Mouse (Mus musculus): ENCODE measurements around the gene Adam15.

Adam15 gene

GRCm38 (mm10) chr3:89300071-89300470 is 49.7 kb downstream of the Adam15 start:
- DNase-seq (ENCODE audit: low read depth, low spot score) = no peak

- peak; percentile 56 for DNase-seq (ENCODE audit: low read depth, low spot score)
These were observed 50.3 kb downstream of the Adam15 start for GRCm38 (mm10) chr3:89299499-89299898.

- no peak for DNase-seq (ENCODE audit: low read depth, low spot score)
These were observed 50.9 kb downstream of the Adam15 start for GRCm38 (mm10) chr3:89298908-89299307.

- no peak for DNase-seq (ENCODE audit: low read depth, low spot score)
These were observed 52.9 kb downstream of the Adam15 start for GRCm38 (mm10) chr3:89296761-89297396.

- no peak for DNase-seq (ENCODE audit: low read depth, low spot score)
These were observed 54.0 kb downstream of the Adam15 start for GRCm38 (mm10) chr3:89295685-89296230.

- DNase-seq (ENCODE audit: low read depth, low spot score) = no peak
These were observed 55.6 kb downstream of the Adam15 start for GRCm38 (mm10) chr3:89294195-89294594.

GRCm38 (mm10) chr3:89293247-89293918 is 56.4 kb downstream of the Adam15 start:
- DNase-seq (ENCODE audit: low read depth, low spot score) = no peak

GRCm38 (mm10) chr3:89292303-89292702 is 57.5 kb downstream of the Adam15 start:
- no peak for DNase-seq (ENCODE audit: low read depth, low spot score)

GRCm38 (mm10) chr3:89291874-89292273 is 57.9 kb downstream of the Adam15 start:
- no peak for DNase-seq (ENCODE audit: low read depth, low spot score)
